Mouse (Mus musculus) lung, embryonic 15.5 days (tissue): ENCODE data around the gene Nxpe5. TPM values are rescaled to one million over a fixed set of nuclear protein-coding genes. Genes with fewer than 3 reads are reported as not detected.
"Not testable (repeated sequence)": the region's sequence is repeated elsewhere in the genome, so short reads cannot be mapped to it uniquely, and the experiment has no call there.

ENCODE experiments used
- ATAC-seq: fragments of 200-750 bp; cut with Nextera tagmentation; 2 replicates; pipeline ENCODE4 v1.8.0; 2017; ENCODE audit warnings: moderate number of reproducible peaks, borderline replicate concordance; ENCODE audit not compliant: low FRiP score, low TSS enrichment; ENCODE audit errors: extremely low read depth
- H3K27ac ChIP-seq: fragments of 300-500 bp; sonication (generic); 2 replicates; pipeline ENCODE4 v1.5.1; 2015; ENCODE audit warnings: moderate library complexity, mild to moderate bottlenecking, inconsistent platforms
- H3K27me3 ChIP-seq: fragments of 300-500 bp; sonication (generic); 2 replicates; pipeline ENCODE4 v1.6.1; 2015; ENCODE audit warnings: inconsistent platforms
- H3K36me3 ChIP-seq: fragments of 300-500 bp; sonication (generic); 2 replicates; pipeline ENCODE4 v1.6.1; 2015; ENCODE audit warnings: inconsistent platforms
- H3K4me1 ChIP-seq: fragments of 300-500 bp; sonication (generic); 2 replicates; pipeline ENCODE4 v1.6.1; 2015; ENCODE audit warnings: inconsistent platforms
- H3K4me2 ChIP-seq: fragments of 300-500 bp; sonication (generic); 2 replicates; pipeline ENCODE4 v1.6.1; 2015; ENCODE audit warnings: inconsistent platforms, mild to moderate bottlenecking, moderate library complexity
- H3K4me3 ChIP-seq: fragments of 300-500 bp; sonication (generic); 2 replicates; pipeline ENCODE4 v1.5.1; 2015; ENCODE audit warnings: mild to moderate bottlenecking, inconsistent platforms
- H3K9ac ChIP-seq: fragments of 300-500 bp; sonication (generic); 2 replicates; pipeline ENCODE4 v1.6.1; 2015; ENCODE audit warnings: inconsistent platforms
- H3K9me3 ChIP-seq: fragments of 300-500 bp; sonication (generic); 2 replicates; pipeline ENCODE4 v1.6.1; 2016; ENCODE audit warnings: inconsistent platforms
- WGBS: fragments of 180-500 bp; shearing (Covaris S2); methylation state at CpG from one replicate; pipeline ENCODE4 v1.1.7; 2015; 5-methylcytosine and 5-hydroxymethylcytosine counted together
- polyA plus RNA-seq: library from polyadenylated mRNA; unstranded; fragments of >200 nt; fragmentation: Nextera tagmentation; extraction: Ambion mirVana; gene quantifications from 2 replicates; pipeline ENCODE4 v1.2.1, GENCODE M21; 2015

The Nxpe5 gene
- not detected in 2 replicates for polyA plus RNA-seq

DNA sequence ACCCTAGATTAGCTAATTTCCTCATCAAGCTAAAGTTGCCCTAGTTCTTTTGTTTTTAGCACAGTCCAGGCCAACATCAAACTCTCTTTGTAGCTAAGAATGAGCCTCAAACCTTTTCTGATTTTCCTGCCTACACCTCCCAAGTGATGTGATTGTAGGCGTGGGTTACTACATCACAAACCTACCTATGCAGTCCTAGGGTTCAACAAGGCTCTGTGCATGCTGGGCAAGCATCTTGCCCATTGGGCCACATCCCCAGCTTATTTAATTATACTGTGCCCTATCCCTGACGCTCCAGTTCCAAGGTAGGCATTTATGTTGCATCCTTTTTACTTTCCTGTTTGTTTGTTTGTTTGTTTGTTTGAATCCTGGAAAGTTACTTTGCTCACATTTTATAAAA is at the start of gene Nxpe5:
TSS of gene Nxpe5 (plus strand) at position 199 of the 400 bp plus-strand sequence.
- H3K27ac ChIP-seq: no peak within 1 kb of the TSS
- ATAC-seq: no peak
- no peaks in the 10 kb centered on the region for H3K4me1 ChIP-seq
- no peaks in the 10 kb centered on the region for H3K36me3 ChIP-seq
- H3K4me2 ChIP-seq: no peak within 1 kb of the TSS
- WGBS: 46% methylated on average over 2 of the region's 2 CpGs
- H3K4me3 ChIP-seq: no peak within 1 kb of the TSS
- H3K9ac ChIP-seq: no peak within 1 kb of the TSS
- H3K27me3 ChIP-seq: no peaks in the 10 kb centered on the region
- H3K9me3 ChIP-seq: no peaks in the 10 kb centered on the region

DNA sequence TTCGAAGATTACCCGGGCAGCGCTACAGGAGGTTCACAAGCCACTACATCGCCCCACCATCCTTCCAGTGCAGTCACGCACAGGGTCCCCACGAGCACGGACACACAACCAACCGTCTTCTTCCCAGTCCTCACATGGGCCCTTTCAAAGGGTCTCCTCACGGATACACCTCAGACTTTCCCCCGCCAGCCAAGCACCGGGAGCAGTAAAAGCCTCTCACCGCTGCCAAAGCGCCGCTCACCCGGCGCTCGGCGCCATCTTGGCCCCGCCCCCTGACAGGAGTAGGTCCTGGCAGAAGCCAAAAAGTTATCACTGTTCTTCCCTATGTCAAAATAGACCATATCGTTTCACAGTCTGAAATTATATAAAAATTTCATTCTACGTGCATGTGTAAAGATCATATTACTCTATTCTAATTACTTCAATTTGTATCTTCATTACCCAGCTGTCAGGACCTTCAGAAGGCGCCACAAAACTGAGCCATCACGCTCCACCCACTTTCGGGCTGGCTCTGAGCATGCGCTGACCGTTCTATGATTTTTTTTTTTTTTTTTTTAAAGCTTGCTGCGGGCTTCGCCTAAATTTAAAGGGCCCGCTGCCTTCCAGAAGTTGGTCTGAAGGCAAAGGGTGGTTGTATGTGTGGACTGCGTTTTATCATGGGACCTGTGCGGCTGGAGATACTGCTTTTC is 38.6 kb upstream of the Nxpe5 start, which contains the start of the genes Taf6 and Cnpy4:
TSS of gene Taf6 (minus strand) at position 502 of the 689 bp plus-strand sequence.
TSS of gene Cnpy4 (plus strand) at position 536 of the 689 bp plus-strand sequence.
- WGBS: under 1% methylated on average over 31 of the region's 31 CpGs
- peak; percentile 81 for ATAC-seq
- H3K4me1 ChIP-seq: peaks cover 17% of the 10 kb centered on the region
- no peaks in the 10 kb centered on the region for H3K27me3 ChIP-seq
- peak within 1 kb of the TSS; percentile 74 for H3K9ac ChIP-seq
- H3K4me3 ChIP-seq: peak within 1 kb of the TSS; percentile 67
- H3K4me2 ChIP-seq: peak within 1 kb of the TSS; percentile 62
- H3K9me3 ChIP-seq: no peaks in the 10 kb centered on the region
- peak within 1 kb of the TSS; percentile 38 for H3K27ac ChIP-seq
- H3K36me3 ChIP-seq: peaks cover 19% of the 10 kb centered on the region; the same call in 1 of the 2 replicates

- H3K27me3 ChIP-seq: no peaks in the 10 kb centered on the region
- H3K9ac ChIP-seq: peak overlapping the region; percentile 66
- peak overlapping the region; percentile 67 for H3K4me3 ChIP-seq
- peak overlapping the region; percentile 62 for H3K4me2 ChIP-seq
- WGBS: 0% methylated on average over 10 of the region's 10 CpGs
- peaks cover 17% of the 10 kb centered on the region for H3K4me1 ChIP-seq
- peak; percentile 82; the same call in 1 of the 2 replicates for ATAC-seq
- no peaks in the 10 kb centered on the region for H3K9me3 ChIP-seq
- peaks cover 14% of the 10 kb centered on the region; the same call in 1 of the 2 replicates for H3K36me3 ChIP-seq
- peak overlapping the region; percentile 38 for H3K27ac ChIP-seq
Measured at GRCm38 (mm10) chr5:138187661-138188306, 37.9 kb upstream of the Nxpe5 start.

GRCm38 (mm10) chr5:138193771-138194727 is 31.6 kb upstream of the Nxpe5 start, which contains the start of gene Mblac1:
Mblac1 (plus strand) TSS chr5:138194314.
- no peaks in the 10 kb centered on the region for H3K27me3 ChIP-seq
- WGBS: 7% methylated on average over 54 of the region's 54 CpGs

DNA sequence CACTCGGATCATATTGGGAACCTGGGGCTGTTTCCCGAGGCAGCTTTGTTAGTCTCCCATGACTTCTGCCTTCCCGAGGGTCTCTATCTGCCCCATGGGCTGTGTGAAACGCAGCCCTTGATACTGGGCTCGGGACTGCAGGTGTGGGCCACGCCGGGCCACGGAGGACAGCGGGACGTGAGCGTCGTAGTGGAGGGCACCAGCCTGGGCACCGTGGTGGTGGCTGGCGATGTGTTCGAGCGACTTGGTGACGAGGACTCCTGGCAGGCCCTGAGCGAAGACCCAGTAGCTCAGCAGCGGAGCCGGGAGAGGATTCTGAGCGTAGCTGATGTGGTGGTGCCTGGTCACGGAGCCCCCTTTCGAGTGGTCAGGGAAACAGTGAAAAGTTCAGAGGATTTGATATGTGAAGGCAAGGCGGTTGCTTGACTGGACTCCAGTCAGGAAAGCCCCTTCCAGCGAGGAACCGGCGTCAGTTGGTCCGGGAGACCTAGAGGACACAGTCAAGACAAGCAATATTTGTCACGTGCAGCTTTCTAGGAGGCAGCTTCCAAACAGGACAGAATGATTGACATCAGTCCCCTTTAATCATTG is 30.8 kb upstream of the Nxpe5 start:
- H3K4me2 ChIP-seq: peak overlapping the region; percentile 93
- under 1% methylated on average over 29 of the region's 29 CpGs for WGBS
- H3K4me1 ChIP-seq: peaks cover 3% of the 10 kb centered on the region; the same call in 1 of the 2 replicates
- H3K4me3 ChIP-seq: peak overlapping the region; percentile 72
- no peaks in the 10 kb centered on the region for H3K9me3 ChIP-seq
- peak overlapping the region; percentile 82 for H3K27ac ChIP-seq
- peak; percentile 63 for ATAC-seq
- H3K27me3 ChIP-seq: no peaks in the 10 kb centered on the region
- H3K36me3 ChIP-seq: peaks cover 7% of the 10 kb centered on the region; the same call in 1 of the 2 replicates
- H3K9ac ChIP-seq: peak overlapping the region; percentile 79

More at GRCm38 (mm10) chr5:138193771-138194727, 31.6 kb upstream of the Nxpe5 start, which contains the start of gene Mblac1:
- Histone ChIP-seq H3K9me3 (no peaks in the 10 kb centered on the region), H3K4me2 (peak within 1 kb of the TSS; percentile 93), H3K9ac (peak within 1 kb of the TSS; percentile 79), H3K4me3 (peak within 1 kb of the TSS; percentile 72), H3K27ac (peak within 1 kb of the TSS; percentile 82), H3K4me1 (peaks cover 3% of the 10 kb centered on the region; the same call in 1 of the 2 replicates), H3K36me3 (peaks cover 7% of the 10 kb centered on the region; the same call in 1 of the 2 replicates)
- ATAC-seq: peak; percentile 78

- Histone ChIP-seq H3K36me3 (peaks cover 7% of the 10 kb centered on the region; the same call in 1 of the 2 replicates), H3K4me2 (peak overlapping the region; percentile 93), H3K27me3 (no peaks in the 10 kb centered on the region), H3K9me3 (no peaks in the 10 kb centered on the region), H3K9ac (peak overlapping the region; percentile 79), H3K4me3 (peak overlapping the region; percentile 72), H3K4me1 (peaks cover 3% of the 10 kb centered on the region; the same call in 1 of the 2 replicates), H3K27ac (no peak overlapping the region)
- ATAC-seq: no peak
- WGBS: 68% methylated on average over 7 of the region's 7 CpGs
Measured at GRCm38 (mm10) chr5:138195463-138195862, 30.2 kb upstream of the Nxpe5 start.

DNA sequence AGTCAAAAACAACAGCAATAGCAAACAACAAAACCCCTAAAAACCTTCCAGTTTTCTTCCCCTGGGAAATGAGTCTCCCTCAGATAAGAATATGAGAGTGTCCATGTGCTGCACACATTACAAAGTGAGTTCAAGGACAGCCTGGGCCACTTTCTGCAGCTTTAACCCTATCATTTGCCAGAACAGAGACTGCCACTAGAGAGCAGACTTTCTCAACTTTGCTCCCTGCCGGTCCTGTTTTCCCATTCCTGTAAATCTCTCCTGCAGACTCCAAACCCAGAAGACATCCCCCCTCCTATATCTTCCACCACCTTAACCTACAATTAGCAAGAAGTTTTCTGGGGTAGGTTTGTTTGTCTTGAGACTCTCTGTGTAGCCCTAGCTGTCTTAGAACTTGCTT is 26.1 kb upstream of the Nxpe5 start:
- Histone ChIP-seq H3K36me3 (no peaks in the 10 kb centered on the region), H3K9me3 (no peaks in the 10 kb centered on the region), H3K4me3 (no peak overlapping the region), H3K27ac (no peak overlapping the region), H3K9ac (no peak overlapping the region), H3K4me1 (no peaks in the 10 kb centered on the region), H3K4me2 (no peak overlapping the region), H3K27me3 (no peaks in the 10 kb centered on the region)
- no peak for ATAC-seq
- WGBS: 23% methylated on average over 1 of the region's 1 CpGs

- Histone ChIP-seq H3K9me3 (no peaks in the 10 kb centered on the region), H3K27me3 (no peaks in the 10 kb centered on the region), H3K4me1 (no peaks in the 10 kb centered on the region), H3K4me2 (no peak overlapping the region), H3K27ac (no peak overlapping the region), H3K9ac (no peak overlapping the region), H3K4me3 (no peak overlapping the region), H3K36me3 (no peaks in the 10 kb centered on the region)
- WGBS: 84% methylated on average over 3 of the region's 3 CpGs
- no peak for ATAC-seq
Measured at GRCm38 (mm10) chr5:138202086-138202485, 23.6 kb upstream of the Nxpe5 start.

DNA sequence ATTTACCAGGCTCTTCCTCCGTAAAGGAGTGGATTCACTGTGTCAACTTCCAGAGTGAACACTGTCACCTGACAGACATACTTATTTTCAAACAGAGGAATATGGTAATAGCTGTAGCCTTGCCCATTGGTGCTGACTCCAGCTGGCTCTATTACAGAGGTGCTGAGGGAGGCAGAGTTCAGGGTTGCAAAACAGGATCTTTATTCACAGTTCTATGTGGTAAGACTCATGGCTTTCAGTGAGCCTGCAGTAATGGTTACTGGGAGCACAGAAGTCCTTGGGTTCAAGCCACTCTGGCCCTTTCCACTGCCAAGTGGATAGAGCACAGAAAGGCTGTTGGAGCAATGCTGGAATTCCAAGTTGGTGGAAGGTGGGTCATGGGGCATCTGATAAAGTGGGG is 18.4 kb upstream of the Nxpe5 start:
- no peaks in the 10 kb centered on the region for H3K27me3 ChIP-seq
- no peaks in the 10 kb centered on the region for H3K9me3 ChIP-seq
- no peak overlapping the region for H3K4me2 ChIP-seq
- no peaks in the 10 kb centered on the region for H3K36me3 ChIP-seq
- no peaks in the 10 kb centered on the region for H3K4me1 ChIP-seq
- ATAC-seq: no peak
- no peak overlapping the region for H3K9ac ChIP-seq
- H3K27ac ChIP-seq: no peak overlapping the region
- 72% methylated on average over 1 of the region's 1 CpGs for WGBS
- no peak overlapping the region for H3K4me3 ChIP-seq

DNA sequence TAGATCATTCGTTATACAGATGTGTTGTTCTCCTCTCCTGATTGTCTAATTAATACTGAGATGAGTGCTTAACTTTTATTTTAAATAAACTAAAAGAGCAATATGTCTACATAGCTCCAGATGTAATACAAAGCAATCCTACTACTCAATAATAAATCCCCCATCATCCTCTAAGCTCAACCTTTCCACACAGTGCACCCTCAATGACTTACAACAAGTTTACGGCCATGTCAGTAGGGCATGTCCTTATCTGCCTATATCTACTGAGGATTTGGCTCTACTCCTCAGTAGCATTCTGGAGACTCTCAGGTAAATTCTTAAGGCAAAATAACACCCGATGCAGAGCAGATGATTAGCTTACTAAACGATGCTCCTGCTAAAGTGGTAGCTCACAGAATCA is 17.8 kb upstream of the Nxpe5 start:
- H3K9ac ChIP-seq: no peak overlapping the region
- H3K4me1 ChIP-seq: no peaks in the 10 kb centered on the region
- H3K27me3 ChIP-seq: no peaks in the 10 kb centered on the region
- no peaks in the 10 kb centered on the region for H3K9me3 ChIP-seq
- H3K4me3 ChIP-seq: no peak overlapping the region
- no peak overlapping the region for H3K27ac ChIP-seq
- no peaks in the 10 kb centered on the region for H3K36me3 ChIP-seq
- no peak overlapping the region for H3K4me2 ChIP-seq
- no peak for ATAC-seq
- 80% methylated on average over 4 of the region's 4 CpGs for WGBS

DNA sequence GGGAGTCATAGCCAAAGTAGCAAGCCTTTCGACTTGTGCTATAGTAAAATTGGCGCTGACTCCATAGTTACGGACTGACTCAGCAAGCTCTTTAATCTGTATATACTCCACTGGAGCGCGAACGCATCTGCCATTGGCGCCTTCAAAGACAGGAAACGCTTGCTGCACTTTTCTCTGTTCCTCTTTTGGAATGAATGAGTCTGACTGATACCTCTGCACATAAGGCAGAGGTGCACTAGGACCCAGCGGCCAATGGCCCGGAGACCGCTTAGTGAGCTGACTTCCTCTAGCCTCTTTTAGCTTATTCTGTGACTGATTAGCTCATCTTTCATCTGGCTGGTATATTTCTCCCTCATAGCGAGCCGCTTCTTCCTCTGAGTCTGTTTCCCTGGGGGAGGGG is 9.1 kb upstream of the Nxpe5 start:
- WGBS: 91% methylated on average over 13 of the region's 13 CpGs
- ATAC-seq, H3K4me1 ChIP-seq, H3K9me3 ChIP-seq, H3K27ac ChIP-seq, H3K4me3 ChIP-seq, H3K36me3 ChIP-seq, H3K27me3 ChIP-seq, H3K4me2 ChIP-seq, H3K9ac ChIP-seq: not testable (repeated sequence)
